8 mouse cellular contexts compared by ENCODE assay signal in genomic region chr11:105125735-105126519, GRCm38 (mm10). TPM values are rescaled to one million over a fixed set of nuclear protein-coding genes. Genes with fewer than 3 reads are reported as not detected.
DNase-seq lines count a peak whose midpoint lies in the region; ATAC-seq and TF ChIP-seq lines count a peak whose summit lies in the region.

TSS of gene Mettl2 (plus strand) at chr11:105126425.

- H3K4me3 ChIP-seq in C2C12 (ENCODE audit: insufficient read depth, poor library complexity, severe bottlenecking) (peak within 1 kb of the TSS; percentile 100), myocyte (peak within 1 kb of the TSS; percentile 96)
- H3K4me3 ChIP-seq in erythroblast, embryonic 14.5 days (replicated peaks), result peak within 1 kb of the TSS; percentile 89
- H3K4me3 ChIP-seq in heart, embryonic 11.5 days (ENCODE audit: low read depth, low read length), result peak within 1 kb of the TSS; percentile 98
- H3K4me3 ChIP-seq in kidney, embryonic 16.5 days (ENCODE audit: low read length), result peak within 1 kb of the TSS; percentile 99
- peak within 1 kb of the TSS; percentile 81 for H3K4me3 ChIP-seq in liver, adult 2 months (ENCODE audit: insufficient read depth, low read depth, low read length)

- peak; percentile 37 for TF ChIP-seq CTCF in C2C12 (IDR thresholded peaks at IDR 0.05; ENCODE audit: control insufficient read depth, insufficient read depth, insufficient read length)
- TF ChIP-seq CTCF in brain, embryonic 14.5 days (IDR thresholded peaks at IDR 0.05; ENCODE audit: borderline replicate concordance, extremely low read depth, insufficient read depth, insufficient read length), result peak; percentile 78; the same call in 1 of the 2 replicates
- TF ChIP-seq CTCF in liver, adult 2 months (IDR thresholded peaks at IDR 0.05; ENCODE audit: low read depth, low read length), result peak; percentile 71

- DNase-seq in brain, embryonic 14.5 days (ENCODE audit: low read depth), result peak; percentile 96
- peak; percentile 70 for DNase-seq in liver, adult 2 months (ENCODE audit: extremely low read depth, low read depth, low spot score)
- DNase-seq in splenic B cell, adult 2 months (ENCODE audit: low read depth, low spot score), result peak; percentile 90

- peak within 1 kb of the TSS; percentile 35; the same call in 1 of the 2 replicates for H3K27ac ChIP-seq in heart, embryonic 11.5 days (ENCODE audit: low read depth, low read length)
- H3K27ac ChIP-seq in kidney, embryonic 16.5 days (ENCODE audit: low read length), result peak within 1 kb of the TSS; percentile 80
- peak within 1 kb of the TSS; percentile 21 for H3K27ac ChIP-seq in liver, adult 2 months (replicated peaks; ENCODE audit: insufficient read depth, low read depth, low read length)

- peaks cover 4% of the 10 kb centered on the region; the same call in 1 of the 2 replicates for H3K9me3 ChIP-seq in erythroblast, embryonic 14.5 days (ENCODE audit: control insufficient read depth, low read length)
- no peaks in the 10 kb centered on the region for H3K9me3 ChIP-seq in heart, embryonic 11.5 days (replicated peaks; ENCODE audit: control insufficient read depth, low read length)
- 0 out of 2 replicates have a peak, but pooled peaks cover 2% of the 10 kb centered on the region for H3K9me3 ChIP-seq in kidney, embryonic 16.5 days (ENCODE audit: low read length)

- H3K79me2 ChIP-seq in C2C12 (ENCODE audit: control insufficient read depth, insufficient read depth) (peaks cover 47% of the 10 kb centered on the region), myocyte (ENCODE audit: control insufficient read depth, insufficient read depth) (peaks cover 37% of the 10 kb centered on the region)
- peaks cover 6% of the 10 kb centered on the region; the same call in 1 of the 2 replicates for H3K79me2 ChIP-seq in liver, adult 2 months (ENCODE audit: control insufficient read depth, insufficient read depth, low read length)

- peaks cover 43% of the 10 kb centered on the region for H3K79me3 ChIP-seq in C2C12 (ENCODE audit: low read depth)

- TF ChIP-seq POLR2A in brain, embryonic 14.5 days (IDR thresholded peaks at IDR 0.05; ENCODE audit: borderline replicate concordance, extremely low read depth, insufficient read depth, insufficient read length, poor library complexity, severe bottlenecking), result peak; percentile 51; the same call in 1 of the 2 replicates
- TF ChIP-seq POLR2A in liver, adult 2 months (IDR thresholded peaks at IDR 0.05; ENCODE audit: extremely low read depth, insufficient read depth, low read length), result peak; percentile 66; the same call in 1 of the 2 replicates
- peak; percentile 86 for TF ChIP-seq POLR2A in myocyte (IDR thresholded peaks at IDR 0.05; ENCODE audit: insufficient read length, low read depth)

- under 1% methylated on average over 31 of the region's 38 CpGs for WGBS in heart, embryonic 11.5 days (ENCODE audit: insufficient replicate concordance)
- 2% methylated on average over 29 of the region's 38 CpGs for WGBS in kidney, embryonic 16.5 days
- WGBS in liver, adult 2 months, result 3% methylated on average over 35 of the region's 38 CpGs

- peaks cover 29% of the 10 kb centered on the region for H3K36me3 ChIP-seq in C2C12 (ENCODE audit: control insufficient read depth, insufficient read depth)
- peaks cover 27% of the 10 kb centered on the region for H3K36me3 ChIP-seq in erythroblast, embryonic 14.5 days (ENCODE audit: control insufficient read depth)
- no peaks in the 10 kb centered on the region; the same call in 1 of the 2 replicates for H3K36me3 ChIP-seq in heart, embryonic 11.5 days (ENCODE audit: control insufficient read depth, insufficient read depth, low read length)
- peaks cover 13% of the 10 kb centered on the region for H3K36me3 ChIP-seq in kidney, embryonic 16.5 days (ENCODE audit: insufficient read depth, low read length)
- peaks cover 8% of the 10 kb centered on the region for H3K36me3 ChIP-seq in liver, adult 2 months (ENCODE audit: control insufficient read depth, insufficient read depth, low read length)
- H3K36me3 ChIP-seq in myocyte (ENCODE audit: control insufficient read depth, insufficient read depth), result peaks cover 25% of the 10 kb centered on the region
- H3K36me3 ChIP-seq in splenic B cell, adult 2 months (ENCODE audit: control insufficient read depth, insufficient read depth, low read length, poor library complexity, severe bottlenecking), result no peaks in the 10 kb centered on the region

- H3ac ChIP-seq in C2C12 (ENCODE audit: control insufficient read depth, insufficient read length, low read depth) (peak within 1 kb of the TSS; percentile 81), myocyte (ENCODE audit: control insufficient read depth, insufficient read length) (peak within 1 kb of the TSS; percentile 11)

- ATAC-seq in heart, embryonic 11.5 days (replicated peaks; ENCODE audit: insufficient number of reproducible peaks, low FRiP score, low TSS enrichment), result peak; percentile 85
- ATAC-seq in kidney, embryonic 16.5 days (ENCODE audit: low FRiP score, low TSS enrichment), result peak; percentile 93

- peak within 1 kb of the TSS; percentile 82 for H3K9ac ChIP-seq in heart, embryonic 11.5 days (ENCODE audit: low read depth, low read length)
- H3K9ac ChIP-seq in kidney, embryonic 16.5 days (replicated peaks; ENCODE audit: low read length), result peak within 1 kb of the TSS; percentile 84
- peak within 1 kb of the TSS; percentile 66 for H3K9ac ChIP-seq in liver, adult 2 months (ENCODE audit: low read depth, low read length)

- H3K4me2 ChIP-seq in heart, embryonic 11.5 days, result peak within 1 kb of the TSS; percentile 97
- H3K4me2 ChIP-seq in kidney, embryonic 16.5 days (replicated peaks; ENCODE audit: low read depth, low read length), result peak within 1 kb of the TSS; percentile 95
- peak within 1 kb of the TSS; percentile 98 for H3K4me2 ChIP-seq in myocyte (ENCODE audit: low read depth)

- H3K4me1 ChIP-seq in erythroblast, embryonic 14.5 days (ENCODE audit: control insufficient read depth), result peaks cover 56% of the 10 kb centered on the region
- H3K4me1 ChIP-seq in heart, embryonic 11.5 days (ENCODE audit: control insufficient read depth, insufficient read depth, low read length), result peaks cover 8% of the 10 kb centered on the region
- H3K4me1 ChIP-seq in kidney, embryonic 16.5 days (ENCODE audit: insufficient read depth, low read length), result peaks cover 15% of the 10 kb centered on the region
- peaks cover 4% of the 10 kb centered on the region for H3K4me1 ChIP-seq in liver, adult 2 months (ENCODE audit: control insufficient read depth, insufficient read depth, low read length)

- H3K27me3 ChIP-seq in C2C12 (ENCODE audit: control insufficient read depth, insufficient read depth, insufficient read length) (no peaks in the 10 kb centered on the region), myocyte (ENCODE audit: control insufficient read depth, insufficient read depth, insufficient read length) (no peaks in the 10 kb centered on the region)
- no peaks in the 10 kb centered on the region for H3K27me3 ChIP-seq in erythroblast, embryonic 14.5 days (ENCODE audit: control insufficient read depth)
- no peaks in the 10 kb centered on the region for H3K27me3 ChIP-seq in heart, embryonic 11.5 days (ENCODE audit: control insufficient read depth, insufficient read depth, low read length)
- H3K27me3 ChIP-seq in kidney, embryonic 16.5 days (ENCODE audit: insufficient read depth, low read length), result no peaks in the 10 kb centered on the region
- no peaks in the 10 kb centered on the region for H3K27me3 ChIP-seq in liver, adult 2 months (ENCODE audit: control insufficient read depth, insufficient read depth, low read length)
- no peaks in the 10 kb centered on the region for H3K27me3 ChIP-seq in splenic B cell, adult 2 months (ENCODE audit: control insufficient read depth, insufficient read depth, low read length, poor library complexity, severe bottlenecking)

TF ChIP-seq in C2C12, 6 proteins besides CTCF, POLR2A, EP300 and RAD21:
- no peak for TF ChIP-seq FOSL1 (IDR thresholded peaks at IDR 0.05; ENCODE audit: insufficient read depth, low read length, poor library complexity, severe bottlenecking)
- peak; percentile 97 for TF ChIP-seq MAX (IDR thresholded peaks at IDR 0.05)
- TF ChIP-seq USF1 (IDR thresholded peaks at IDR 0.05; ENCODE audit: low read depth), result peak; percentile 45

TF ChIP-seq in myocyte, 11 proteins besides CTCF, POLR2A, EP300 and RAD21:
- TF ChIP-seq TCF3 (IDR thresholded peaks at IDR 0.05; ENCODE audit: insufficient read length, low read depth), result no peak
- TF ChIP-seq MYOD1 (IDR thresholded peaks at IDR 0.05; ENCODE audit: control insufficient read depth in 1 of 3, insufficient read length in 2 of 3, low read depth in 2 of 3), result no peak
- no peak for TF ChIP-seq TCF12 (IDR thresholded peaks at IDR 0.05; ENCODE audit: insufficient read depth, poor library complexity, severe bottlenecking)
- peak; percentile 32 for TF ChIP-seq USF1 (IDR thresholded peaks at IDR 0.05; ENCODE audit: low read depth)
- TF ChIP-seq MAX (IDR thresholded peaks at IDR 0.05; ENCODE audit: low read depth), result peak; percentile 88
- no peak for TF ChIP-seq MYOG (IDR thresholded peaks at IDR 0.05; ENCODE audit: control insufficient read depth in 1 of 3, insufficient read depth in 1 of 3, insufficient read length in 2 of 3, low read depth in 2 of 3)
- peak; percentile 87 for TF ChIP-seq POLR2AphosphoS2 (IDR thresholded peaks at IDR 0.05; ENCODE audit: insufficient read length, low read depth)

RNA-seq across cellular contexts. Expression of gene Mettl2, which starts in this region (rescaled TPM):
- 18.5 TPM for polyA plus RNA-seq in C2C12 (2012; fragmentation: generic; extraction: Trizol)
- polyA plus RNA-seq in brain, embryonic 14.5 days (2012; rRNA removed), result 31.7 and 39.4 TPM in 2 replicates
- 0.31 and 0.35 TPM in 2 replicates for polyA plus RNA-seq in erythroblast, embryonic 14.5 days (2012)
- 28.9 and 33.7 TPM in 2 replicates for polyA plus RNA-seq in heart, embryonic 11.5 days (2014; fragmentation: Nextera tagmentation; extraction: Ambion mirVana)
- 44.7 and 45.7 TPM in 2 replicates for polyA plus RNA-seq in kidney, embryonic 16.5 days (2015; fragmentation: Nextera tagmentation; extraction: Ambion mirVana)
- total RNA-seq in liver, adult 2 months (2014; rRNA removed), result 11.0 and 11.5 TPM in 2 replicates
- polyA plus RNA-seq in liver, adult 2 months (2012; rRNA removed), result 5.9 and 7.9 TPM in 2 replicates
- polyA plus RNA-seq in myocyte (2012; fragmentation: generic; extraction: Trizol), result 15.5 TPM

Comparison
In these comparisons a context has a peak if more than half of its experiments do, and no peak if none do; other contexts are left out.
1. Peak in every context shown above with its lines: DNase-seq, ATAC-seq, H3K4me3 ChIP-seq and H3K27ac ChIP-seq.
2. H3K27ac ChIP-seq: peak in every context shown above with its lines; median percentile 80 in kidney, embryonic 16.5 days; 35 in heart, embryonic 11.5 days; 21 in liver, adult 2 months.